Mouse (Mus musculus): ENCODE results near the gene Lgals1. TPM values are rescaled to one million over a fixed set of nuclear protein-coding genes. Genes with fewer than 3 reads are reported as not detected.

Gene Lgals1
- total RNA-seq, 4 experiments from 2014 or later = 294 to 595 (median 433) TPM

- DNase-seq = no peak
Observed at GRCm38 (mm10) chr15:78940325-78940724, 13.8 kb downstream of the Lgals1 start.

- peak; percentile 77 for DNase-seq
Observed at GRCm38 (mm10) chr15:78942663-78943062, 16.1 kb downstream of the Lgals1 start.

- DNase-seq = no peak
Observed at GRCm38 (mm10) chr15:78946232-78946631, 19.7 kb downstream of the Lgals1 start.

GRCm38 (mm10) chr15:78947657-78948056, 21.1 kb downstream of the Lgals1 start, which contains the start of gene Triobp:
TSS of gene Triobp (plus strand) at chr15:78947724.
- peak; percentile 90 for DNase-seq

GRCm38 (mm10) chr15:78948152-78948725, 21.7 kb downstream of the Lgals1 start:
- DNase-seq = no peak

GRCm38 (mm10) chr15:78948883-78949282, 22.4 kb downstream of the Lgals1 start:
- DNase-seq = no peak

- DNase-seq = no peak
Observed at GRCm38 (mm10) chr15:78955663-78956062, 29.1 kb downstream of the Lgals1 start.

GRCm38 (mm10) chr15:78956351-78956750, 29.8 kb downstream of the Lgals1 start:
- no peak for DNase-seq

- DNase-seq = no peak
Observed at GRCm38 (mm10) chr15:78957021-78957420, 30.5 kb downstream of the Lgals1 start.

- no peak for DNase-seq
Observed at GRCm38 (mm10) chr15:78959537-78959936, 33.0 kb downstream of the Lgals1 start.

GRCm38 (mm10) chr15:78960088-78960487, 33.6 kb downstream of the Lgals1 start:
- peak; percentile 62 for DNase-seq

- DNase-seq = peak; percentile 59
Observed at GRCm38 (mm10) chr15:78962885-78963284, 36.4 kb downstream of the Lgals1 start.

GRCm38 (mm10) chr15:78971626-78972025, 45.1 kb downstream of the Lgals1 start:
- no peak for DNase-seq

- DNase-seq = peak; percentile 66
Observed at GRCm38 (mm10) chr15:78973950-78974349, 47.4 kb downstream of the Lgals1 start.

- no peak for DNase-seq
Observed at GRCm38 (mm10) chr15:78977676-78978159, 51.2 kb downstream of the Lgals1 start.

GRCm38 (mm10) chr15:78978875-78979274, 52.4 kb downstream of the Lgals1 start:
- DNase-seq = peak; percentile 75

Small RNAs within 50 kb of the gene (microRNA-seq; reads per million reads assigned to microRNA genes)
- gene Mir6955 = 0.53 to 0.84 reads per million in 2 experiments

Other genes with a start within 250 kb of the Lgals1 start
- 1 to 10 TPM; 4.1 to 7.4 (median 5.5) TPM for gene Elfn2, start 208.0 kb upstream of the Lgals1 start, total RNA-seq (2022)
- gene Mfng, start 153.2 kb upstream of the Lgals1 start, total RNA-seq (2022) = 10 to 100 TPM; 12.3 to 25.8 (median 20.7) TPM
- gene Card10, start 123.7 kb upstream of the Lgals1 start, total RNA-seq (2022) = 10 to 100 TPM in 1 of 4 experiments, 1 to 10 TPM in 3; 6.6 to 10.0 (median 8.1) TPM
- 10 to 100 TPM; 41.2 to 85.0 (median 65.8) TPM for gene Cdc42ep1, start 84.1 kb upstream of the Lgals1 start, total RNA-seq (2022)
- not detected for gene Lgals2, start 71.2 kb upstream of the Lgals1 start, total RNA-seq (2022)
- 10 to 100 TPM; 57.9 to 79.2 (median 66.5) TPM for gene Gga1, start 49.5 kb upstream of the Lgals1 start, total RNA-seq (2022)
- under 1 TPM in 1 of 4 experiments, not detected in 3; 0.45 TPM for gene Gm49510, start 27.1 kb upstream of the Lgals1 start, total RNA-seq (2022)
- gene Sh3bp1, start 27.0 kb upstream of the Lgals1 start, total RNA-seq (2022) = 10 to 100 TPM in 2 of 4 experiments, 1 to 10 TPM in 2; 8.5 to 23.0 (median 15.2) TPM
- gene Pdxp, start 12.8 kb upstream of the Lgals1 start, total RNA-seq (2022) = 1 to 10 TPM; 4.6 to 8.6 (median 5.9) TPM
- gene Nol12, start 8.2 kb downstream of the Lgals1 start, total RNA-seq (2022) = 10 to 100 TPM; 51.2 to 58.9 (median 52.1) TPM
- 100 to 1,000 TPM; 121 to 175 (median 150) TPM for gene Triobp, start 21.0 kb downstream of the Lgals1 start, total RNA-seq (2022)
- 100 to 1,000 TPM; 122 to 250 (median 176) TPM for gene H1f0, start 101.7 kb downstream of the Lgals1 start, total RNA-seq (2022)
- under 1 TPM in 3 of 4 experiments, not detected in 1; 0.28 to 0.31 (median 0.30) TPM for gene Galr3, start 115.2 kb downstream of the Lgals1 start, total RNA-seq (2022)
- 10 to 100 TPM; 24.6 to 34.9 (median 28.2) TPM for gene Ankrd54, start 136.2 kb downstream of the Lgals1 start, total RNA-seq (2022)
- gene Eif3l, start 148.5 kb downstream of the Lgals1 start, total RNA-seq (2022) = 100 to 1,000 TPM; 136 to 157 (median 140) TPM
- 10 to 100 TPM; 40.6 to 88.2 (median 55.8) TPM for gene Micall1, start 182.2 kb downstream of the Lgals1 start, total RNA-seq (2022)
- 100 to 1,000 TPM; 120 to 161 (median 139) TPM for gene Polr2f, start 214.3 kb downstream of the Lgals1 start, total RNA-seq (2022)
- 10 to 100 TPM in 2 of 4 experiments, 1 to 10 TPM in 2; 7.0 to 14.8 (median 10.2) TPM for gene 1700088E04Rik, start 214.5 kb downstream of the Lgals1 start, total RNA-seq (2022)
- 1 to 10 TPM; 1.4 to 2.6 (median 2.4) TPM for gene Sox10, start 238.5 kb downstream of the Lgals1 start, total RNA-seq (2022)

Measured in adrenal gland, adult 8-10 months (tissue).